Mouse (Mus musculus) activated CD4-positive, CD25-positive, alpha-beta regulatory T cell (primary cell): ENCODE results near the gene Kcnf1. TPM values are rescaled to one million over a fixed set of nuclear protein-coding genes. Genes with fewer than 3 reads are reported as not detected.

Source experiments
- polyA plus RNA-seq, 2 experiments: library from polyadenylated mRNA; unstranded; fragments of 100-300 nt; shearing (Covaris generic); gene quantifications; one replicate each; pipeline ENCODE4 v1.2.1; 2017

Kcnf1 gene
- 1 to 10 TPM in 1 of 2 experiments, under 1 TPM in 1; 0.26 to 1.0 TPM for polyA plus RNA-seq

GRCm38 (mm10) chr12:17176757-17177092 lies at the start of gene Kcnf1:
Gene Kcnf1, minus strand, starts transcription at chr12:17176888.

Other genes starting within 250 kb of the Kcnf1 start
- 10 to 100 TPM; 43.6 to 88.7 TPM for gene Pqlc3, start 176.5 kb downstream of the Kcnf1 start, polyA plus RNA-seq
- gene 2410004P03Rik, start 165.2 kb downstream of the Kcnf1 start, polyA plus RNA-seq = 1 to 10 TPM; 1.0 to 2.0 TPM
- 100 to 1,000 TPM; 142 to 157 TPM for gene Pdia6, start 89.7 kb upstream of the Kcnf1 start, polyA plus RNA-seq
- under 1 TPM in 1 of 2 experiments, not detected in 1; 0.64 TPM for gene Atp6v1c2, start 152.5 kb upstream of the Kcnf1 start, polyA plus RNA-seq
- 10 to 100 TPM; 16.3 to 25.1 TPM for gene Nol10, start 171.6 kb upstream of the Kcnf1 start, polyA plus RNA-seq